Mouse (Mus musculus) G1E (cell line): ENCODE results near the gene Afp.

Source experiments
- CTCF ChIP-seq: IDR thresholded peaks from 2 replicates; pipeline ENCODE4 v1.5.1; 2012; ENCODE audit warnings: low read depth, low read length, inconsistent platforms, mixed read lengths
- GATA1 ChIP-seq: IDR thresholded peaks from 2 replicates; pipeline ENCODE4 v1.6.1; 2012; ENCODE audit warnings: borderline replicate concordance, low read length, inconsistent platforms, mixed read lengths
- GATA2 ChIP-seq: IDR thresholded peaks from 2 replicates; pipeline ENCODE4 v1.6.1; 2012; ENCODE audit warnings: low read depth, low read length, inconsistent platforms, borderline replicate concordance
- POLR2AphosphoS5 ChIP-seq: IDR thresholded peaks from 2 replicates; pipeline ENCODE4 v1.6.1; 2012; ENCODE audit warnings: low read depth, low read length, inconsistent platforms; ENCODE audit not compliant: insufficient replicate concordance
- TAL1 ChIP-seq: conservative IDR thresholded peaks from 2 replicates; pipeline ENCODE4 v1.6.1; 2012; ENCODE audit warnings: low read depth, low read length, inconsistent platforms, mixed read lengths

GRCm38 (mm10) chr5:90556052-90556451 is 65.5 kb downstream of the Afp start:
- TF ChIP-seq POLR2AphosphoS5 (no peak), CTCF (no peak), GATA1 (no peak), TAL1 (no peak), GATA2 (no peak)
